Comparison of ENCODE assay signal across 21 mouse cellular contexts in genomic region chr4:9072321-9072720, GRCm38 (mm10).
DNase-seq lines count a peak whose midpoint lies in the region; ATAC-seq lines count a peak whose summit lies in the region.
"Had no signal": no experiment of that assay in that cellular context is flagged by ENCODE, and none has a peak within 500 bp of the region (broad histone marks: within the 10 kb centered on the region; RNA-seq: fewer than 3 reads in every experiment).

No protein-coding gene starts in this region.

- peak; percentile 20 for DNase-seq in adrenal gland, adult 2 months
- no peak for DNase-seq in adrenal gland, adult 18-20 months (ENCODE audit: low spot score in 2 of 2)
- peak; percentile 84 for DNase-seq in heart, adult 11 months
- no peak for DNase-seq in heart, postnatal 4 days
- peak; percentile 16 for DNase-seq in adipocyte (ENCODE audit: low spot score)
- DNase-seq in urinary bladder, postnatal 36 days (ENCODE audit: low spot score in 2 of 2): no peak
- DNase-seq: adrenal gland, adult 8-10 months; B cell, adult 2 months; cerebellum, adult 11-12 months; cerebellum, adult 8-10 months; cerebellum, postnatal 10 days; cerebellum, postnatal 36 days; embryo, embryonic 11 days; gastrocnemius, adult 2 months; gastrocnemius, postnatal 14 days; heart, adult 2 months; heart, postnatal 14 days; kidney, adult 11 months had no signal

- no peak for ATAC-seq in frontal cortex, adult (ENCODE audit: low TSS enrichment)
- ATAC-seq: forebrain, embryonic 13.5 days; forebrain, embryonic 16.5 days had no signal

Comparison
In these comparisons a context has a peak if more than half of its experiments do, and no peak if none do; other contexts are left out.
1. DNase-seq: peak in adrenal gland, adult 2 months (single experiment), heart, adult 11 months (single experiment) and adipocyte (single experiment); none in adrenal gland, adult 18-20 months (0 of 2), heart, postnatal 4 days (single experiment) and urinary bladder, postnatal 36 days (0 of 2).